Mouse (Mus musculus): Measurements from ENCODE around the gene Gm11565. TPM values are rescaled to one million over a fixed set of nuclear protein-coding genes. Genes with fewer than 3 reads are reported as not detected.
"Not testable (repeated sequence)": the region's sequence is repeated elsewhere in the genome, so short reads cannot be mapped to it uniquely, and the experiment has no call there.

Gene Gm11565
- polyA plus RNA-seq (2015; fragmentation: Nextera tagmentation; extraction: Ambion mirVana), result not detected in 2 replicates

- H3K4me3 ChIP-seq (replicated peaks), result no peak within 1 kb of the TSS
- H3K9ac ChIP-seq, result no peak within 1 kb of the TSS
- no peaks in the 10 kb centered on the region for H3K4me1 ChIP-seq (replicated peaks)
- 65% methylated on average over 3 of the region's 3 CpGs for WGBS (ENCODE audit: insufficient replicate concordance)
- no peak within 1 kb of the TSS for H3K4me2 ChIP-seq
- ATAC-seq (ENCODE audit: insufficient read depth), result no peak
- H3K9me3 ChIP-seq (replicated peaks), result no peaks in the 10 kb centered on the region
- no peaks in the 10 kb centered on the region for H3K27me3 ChIP-seq
- H3K27ac ChIP-seq (replicated peaks), result no peak within 1 kb of the TSS
- no peaks in the 10 kb centered on the region for H3K36me3 ChIP-seq (replicated peaks)
Measured at GRCm38 (mm10) chr11:99914451-99914850, at the start of gene Gm11565. Gene Gm11565 (plus strand): TSS chr11:99914751.

GRCm38 (mm10) chr11:99873089-99873488 lies 41.5 kb upstream of the Gm11565 start, which contains the start of gene Krtap9-1:
Gene Krtap9-1 (plus strand): TSS chr11:99873389.
- not testable (repeated sequence) for H3K27me3 ChIP-seq; H3K9ac ChIP-seq; H3K4me2 ChIP-seq; H3K4me1 ChIP-seq (replicated peaks); H3K4me3 ChIP-seq (replicated peaks); H3K36me3 ChIP-seq (replicated peaks); H3K27ac ChIP-seq (replicated peaks); ATAC-seq (ENCODE audit: insufficient read depth); H3K9me3 ChIP-seq (replicated peaks)
- 48% methylated on average over 1 of the region's 1 CpGs for WGBS (ENCODE audit: insufficient replicate concordance)

- ATAC-seq (ENCODE audit: insufficient read depth); H3K4me1 ChIP-seq (replicated peaks); H3K4me3 ChIP-seq (replicated peaks); H3K4me2 ChIP-seq; H3K9ac ChIP-seq; H3K27me3 ChIP-seq; H3K9me3 ChIP-seq (replicated peaks); H3K36me3 ChIP-seq (replicated peaks); H3K27ac ChIP-seq (replicated peaks): not testable (repeated sequence)
- WGBS (ENCODE audit: insufficient replicate concordance), result 15% methylated on average over 1 of the region's 1 CpGs
Measured at GRCm38 (mm10) chr11:99878887-99879286, 35.7 kb upstream of the Gm11565 start, which contains the start of gene Gm11567. Gene Gm11567 (plus strand): TSS chr11:99879187.

- H3K4me1 ChIP-seq (replicated peaks), result no peaks in the 10 kb centered on the region
- H3K4me3 ChIP-seq (replicated peaks), result no peak within 1 kb of the TSS
- no peak within 1 kb of the TSS for H3K4me2 ChIP-seq
- H3K9me3 ChIP-seq (replicated peaks), result no peaks in the 10 kb centered on the region
- ATAC-seq (ENCODE audit: insufficient read depth), result no peak
- no peaks in the 10 kb centered on the region for H3K27me3 ChIP-seq
- no peak within 1 kb of the TSS for H3K9ac ChIP-seq
- 57% methylated on average over 2 of the region's 2 CpGs for WGBS (ENCODE audit: insufficient replicate concordance)
- H3K27ac ChIP-seq (replicated peaks), result no peak within 1 kb of the TSS
- no peaks in the 10 kb centered on the region for H3K36me3 ChIP-seq (replicated peaks)
Measured at GRCm38 (mm10) chr11:99907620-99908019, 6.9 kb upstream of the Gm11565 start, which contains the start of gene Krtap31-1. Gene Krtap31-1 (plus strand): TSS chr11:99907920.

- Histone ChIP-seq H3K4me1 (replicated peaks) (no peaks in the 10 kb centered on the region), H3K36me3 (replicated peaks) (no peaks in the 10 kb centered on the region)
Measured at GRCm38 (mm10) chr11:99935991-99936390, 21.4 kb downstream of the Gm11565 start, which contains the start of gene Krtap31-2. Gene Krtap31-2 (plus strand): TSS chr11:99936291.

GRCm38 (mm10) chr11:99937751-99938264 lies 23.3 kb downstream of the Gm11565 start:
- no peak overlapping the region for H3K4me2 ChIP-seq
- WGBS (ENCODE audit: insufficient replicate concordance), result 59% methylated on average over 9 of the region's 9 CpGs
- H3K9ac ChIP-seq, result no peak overlapping the region
- H3K27me3 ChIP-seq, result no peaks in the 10 kb centered on the region
- H3K36me3 ChIP-seq (replicated peaks), result no peaks in the 10 kb centered on the region
- no peak for ATAC-seq (ENCODE audit: insufficient read depth)
- no peaks in the 10 kb centered on the region for H3K4me1 ChIP-seq (replicated peaks)
- H3K9me3 ChIP-seq (replicated peaks), result no peaks in the 10 kb centered on the region
- no peak overlapping the region for H3K4me3 ChIP-seq (replicated peaks)
- no peak overlapping the region for H3K27ac ChIP-seq (replicated peaks)

More at GRCm38 (mm10) chr11:99935991-99936390, 21.4 kb downstream of the Gm11565 start, which contains the start of gene Krtap31-2:
- 50% methylated on average over 1 of the region's 1 CpGs for WGBS (ENCODE audit: insufficient replicate concordance)
- Histone ChIP-seq H3K9me3 (replicated peaks) (no peaks in the 10 kb centered on the region), H3K27me3 (no peaks in the 10 kb centered on the region), H3K27ac (replicated peaks) (no peak within 1 kb of the TSS), H3K4me2 (no peak within 1 kb of the TSS), H3K4me3 (replicated peaks) (no peak within 1 kb of the TSS), H3K9ac (no peak within 1 kb of the TSS)
- ATAC-seq (ENCODE audit: insufficient read depth), result no peak

- no peak within 1 kb of the TSS for H3K27ac ChIP-seq (replicated peaks)
- no peaks in the 10 kb centered on the region for H3K9me3 ChIP-seq (replicated peaks)
- H3K4me1 ChIP-seq (replicated peaks), result no peaks in the 10 kb centered on the region
- H3K9ac ChIP-seq, result no peak within 1 kb of the TSS
- H3K27me3 ChIP-seq, result no peaks in the 10 kb centered on the region
- no peak within 1 kb of the TSS for H3K4me2 ChIP-seq
- H3K36me3 ChIP-seq (replicated peaks), result no peaks in the 10 kb centered on the region
- 53% methylated on average over 2 of the region's 2 CpGs for WGBS (ENCODE audit: insufficient replicate concordance)
- no peak within 1 kb of the TSS for H3K4me3 ChIP-seq (replicated peaks)
- ATAC-seq (ENCODE audit: insufficient read depth), result no peak
Measured at GRCm38 (mm10) chr11:99948175-99948574, 33.6 kb downstream of the Gm11565 start, which contains the start of gene Krtap9-5. Gene Krtap9-5 (plus strand): TSS chr11:99948475.

GRCm38 (mm10) chr11:99964213-99964612 lies 49.7 kb downstream of the Gm11565 start:
- H3K9me3 ChIP-seq (replicated peaks), result no peaks in the 10 kb centered on the region
- no peak overlapping the region for H3K27ac ChIP-seq (replicated peaks)
- WGBS (ENCODE audit: insufficient replicate concordance), result 51% methylated on average over 6 of the region's 6 CpGs
- H3K9ac ChIP-seq, result no peak overlapping the region
- no peaks in the 10 kb centered on the region for H3K27me3 ChIP-seq
- H3K4me3 ChIP-seq (replicated peaks), result no peak overlapping the region
- H3K4me2 ChIP-seq, result no peak overlapping the region
- no peaks in the 10 kb centered on the region for H3K36me3 ChIP-seq (replicated peaks)
- H3K4me1 ChIP-seq (replicated peaks), result no peaks in the 10 kb centered on the region
- no peak for ATAC-seq (ENCODE audit: insufficient read depth)

Other genes with a start within 250 kb of the Gm11565 start
- gene Krtap4-6, start 248.8 kb upstream of the Gm11565 start, polyA plus RNA-seq (2015; fragmentation: Nextera tagmentation; extraction: Ambion mirVana), result not detected in 2 replicates
- not detected in 2 replicates for gene Gm14190, start 224.0 kb upstream of the Gm11565 start, polyA plus RNA-seq (2015; fragmentation: Nextera tagmentation; extraction: Ambion mirVana)
- not detected in 2 replicates for gene Gm14180, start 180.5 kb upstream of the Gm11565 start, polyA plus RNA-seq (2015; fragmentation: Nextera tagmentation; extraction: Ambion mirVana)
- not detected in 2 replicates for gene Gm11595, start 141.8 kb upstream of the Gm11565 start, polyA plus RNA-seq (2015; fragmentation: Nextera tagmentation; extraction: Ambion mirVana)
- gene Krtap4-8, start 134.0 kb upstream of the Gm11565 start, polyA plus RNA-seq (2015; fragmentation: Nextera tagmentation; extraction: Ambion mirVana), result not detected in 2 replicates
- not detected in 2 replicates for gene Krtap4-9, start 129.6 kb upstream of the Gm11565 start, polyA plus RNA-seq (2015; fragmentation: Nextera tagmentation; extraction: Ambion mirVana)
- not detected in 2 replicates for gene Gm11596, start 121.3 kb upstream of the Gm11565 start, polyA plus RNA-seq (2015; fragmentation: Nextera tagmentation; extraction: Ambion mirVana)
- not detected in 2 replicates for gene Gm11569, start 115.8 kb upstream of the Gm11565 start, polyA plus RNA-seq (2015; fragmentation: Nextera tagmentation; extraction: Ambion mirVana)
- not detected in 2 replicates for gene Gm11554, start 110.3 kb upstream of the Gm11565 start, polyA plus RNA-seq (2015; fragmentation: Nextera tagmentation; extraction: Ambion mirVana)
- gene Krtap4-13, start 104.9 kb upstream of the Gm11565 start, polyA plus RNA-seq (2015; fragmentation: Nextera tagmentation; extraction: Ambion mirVana), result not detected in 2 replicates
- not detected in 2 replicates for gene Gm11564, start 99.1 kb upstream of the Gm11565 start, polyA plus RNA-seq (2015; fragmentation: Nextera tagmentation; extraction: Ambion mirVana)
- not detected in 2 replicates for gene 2300003K06Rik, start 76.7 kb upstream of the Gm11565 start, polyA plus RNA-seq (2015; fragmentation: Nextera tagmentation; extraction: Ambion mirVana)
- not detected in 2 replicates for gene Krtap4-16, start 63.1 kb upstream of the Gm11565 start, polyA plus RNA-seq (2015; fragmentation: Nextera tagmentation; extraction: Ambion mirVana)
- gene Gm11568, start 56.8 kb upstream of the Gm11565 start, polyA plus RNA-seq (2015; fragmentation: Nextera tagmentation; extraction: Ambion mirVana), result not detected in 2 replicates
- not detected in 2 replicates for gene Gm11559, start 50.3 kb upstream of the Gm11565 start, polyA plus RNA-seq (2015; fragmentation: Nextera tagmentation; extraction: Ambion mirVana)
- not detected in 2 replicates for gene Krtap9-1, start 41.4 kb upstream of the Gm11565 start, polyA plus RNA-seq (2015; fragmentation: Nextera tagmentation; extraction: Ambion mirVana)
- not detected in 2 replicates for gene Gm11567, start 35.6 kb upstream of the Gm11565 start, polyA plus RNA-seq (2015; fragmentation: Nextera tagmentation; extraction: Ambion mirVana)
- not detected in 2 replicates for gene Krtap31-1, start 6.8 kb upstream of the Gm11565 start, polyA plus RNA-seq (2015; fragmentation: Nextera tagmentation; extraction: Ambion mirVana)
- not detected in 2 replicates for gene Krtap31-2, start 21.5 kb downstream of the Gm11565 start, polyA plus RNA-seq (2015; fragmentation: Nextera tagmentation; extraction: Ambion mirVana)
- gene Krtap9-5, start 33.7 kb downstream of the Gm11565 start, polyA plus RNA-seq (2015; fragmentation: Nextera tagmentation; extraction: Ambion mirVana), result not detected in 2 replicates
- gene Krtap29-1, start 64.3 kb downstream of the Gm11565 start, polyA plus RNA-seq (2015; fragmentation: Nextera tagmentation; extraction: Ambion mirVana), result not detected in 2 replicates
- not detected in 2 replicates for gene Krtap16-1, start 71.8 kb downstream of the Gm11565 start, polyA plus RNA-seq (2015; fragmentation: Nextera tagmentation; extraction: Ambion mirVana)
- gene Krtap17-1, start 79.2 kb downstream of the Gm11565 start, polyA plus RNA-seq (2015; fragmentation: Nextera tagmentation; extraction: Ambion mirVana), result not detected in 2 replicates
- not detected in 2 replicates for gene Krt33a, start 101.5 kb downstream of the Gm11565 start, polyA plus RNA-seq (2015; fragmentation: Nextera tagmentation; extraction: Ambion mirVana)
- not detected in 2 replicates for gene Krt33b, start 115.1 kb downstream of the Gm11565 start, polyA plus RNA-seq (2015; fragmentation: Nextera tagmentation; extraction: Ambion mirVana)
- not detected in 2 replicates for gene Krt34, start 126.8 kb downstream of the Gm11565 start, polyA plus RNA-seq (2015; fragmentation: Nextera tagmentation; extraction: Ambion mirVana)
- gene Krt31, start 135.8 kb downstream of the Gm11565 start, polyA plus RNA-seq (2015; fragmentation: Nextera tagmentation; extraction: Ambion mirVana), result not detected in 2 replicates
- gene Krt32, start 173.5 kb downstream of the Gm11565 start, polyA plus RNA-seq (2015; fragmentation: Nextera tagmentation; extraction: Ambion mirVana), result not detected in 2 replicates
- gene Krt35, start 181.5 kb downstream of the Gm11565 start, polyA plus RNA-seq (2015; fragmentation: Nextera tagmentation; extraction: Ambion mirVana), result not detected in 2 replicates
- gene Krt36, start 190.9 kb downstream of the Gm11565 start, polyA plus RNA-seq (2015; fragmentation: Nextera tagmentation; extraction: Ambion mirVana), result not detected in 2 replicates
- gene Krt13, start 206.8 kb downstream of the Gm11565 start, polyA plus RNA-seq (2015; fragmentation: Nextera tagmentation; extraction: Ambion mirVana), result 0.36 TPM in 1 of 2 replicates, not detected in the other
- gene Krt15, start 221.2 kb downstream of the Gm11565 start, polyA plus RNA-seq (2015; fragmentation: Nextera tagmentation; extraction: Ambion mirVana), result 0.16 and 0.84 TPM in 2 replicates
- gene Krt19, start 233.9 kb downstream of the Gm11565 start, polyA plus RNA-seq (2015; fragmentation: Nextera tagmentation; extraction: Ambion mirVana), result 3.6 and 4.2 TPM in 2 replicates

Measured in liver, embryonic 15.5 days (tissue).